Mouse (Mus musculus): Measurements from ENCODE around the gene Itpkb. TPM values are rescaled to one million over a fixed set of nuclear protein-coding genes. Genes with fewer than 3 reads are reported as not detected.

The Itpkb gene
- total and polyA plus RNA-seq, 3 experiments: 4.2 to 14.4 (median 10.6) TPM

DNA sequence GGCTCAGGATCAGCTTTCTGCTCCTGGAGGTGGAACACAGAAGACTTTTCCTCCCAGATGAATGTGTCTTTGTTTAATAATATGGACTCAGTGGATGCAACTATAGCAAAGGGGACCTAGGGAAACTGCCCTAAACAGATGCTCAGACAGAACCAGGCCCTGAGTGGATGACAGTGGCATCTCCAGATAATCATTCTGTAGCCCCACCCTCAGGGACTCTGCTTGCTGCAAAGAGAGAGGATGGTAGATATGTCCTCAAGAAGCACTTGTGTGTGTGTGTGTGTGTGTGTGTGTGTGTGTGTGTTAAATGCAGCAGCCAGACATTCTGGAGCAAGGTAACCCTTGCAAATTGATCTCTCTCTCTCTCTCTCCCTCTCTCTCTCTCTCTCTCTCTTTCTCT lies 18.8 kb downstream of the Itpkb start:
- Histone ChIP-seq H3K79me2 (replicated peaks; ENCODE audit: control insufficient read depth, extremely low read depth, insufficient read depth, poor library complexity, severe bottlenecking) (peaks cover 7% of the 10 kb centered on the region; the same call in 1 of the 2 replicates), H3K4me2 (ENCODE audit: insufficient read depth, low read depth, poor library complexity, severe bottlenecking) (no peak overlapping the region), H3K27ac (ENCODE audit: insufficient read depth, low read depth) (no peak overlapping the region), H3K9me3 (replicated peaks; ENCODE audit: low read length) (no peaks in the 10 kb centered on the region), H3K27me3 (replicated peaks) (no peaks in the 10 kb centered on the region), H3K9ac (ENCODE audit: insufficient read depth, low read depth) (no peak overlapping the region), H3K4me3 (replicated peaks in 1 of 3; ENCODE audit: low read depth in 2 of 3, low read length in 2 of 3, poor library complexity in 1 of 3) (no peak overlapping the region), H3K36me3 (replicated peaks in 1 of 2; ENCODE audit: control insufficient read depth in 1 of 2, insufficient read depth in 1 of 2, low read length in 1 of 2) (peaks cover 3 to 65% of the 10 kb centered on the region in 2 experiments), H3K4me1 (ENCODE audit: control insufficient read depth in 1 of 2, insufficient read depth in 2 of 2) (peaks cover 3 to 71% of the 10 kb centered on the region in 2 experiments; a peak in 3 of 4 replicates)
- DNase-seq (ENCODE audit: extremely low read depth): no peak
- TF ChIP-seq PAX5 (IDR thresholded peaks at IDR 0.05; ENCODE audit: low read length): no peak
- no peak for TF ChIP-seq CTCF (conservative IDR thresholded peaks at IDR 0.05 in 1 of 2, IDR thresholded peaks at IDR 0.05 in 1 of 2; ENCODE audit: low read depth in 2 of 2, low read length in 2 of 2)
- no peak for TF ChIP-seq NRF1 (IDR thresholded peaks at IDR 0.05; ENCODE audit: low read depth, low read length)
- no peak for TF ChIP-seq BHLHE40 (IDR thresholded peaks at IDR 0.05; ENCODE audit: low read depth, low read length)
- no peak for TF ChIP-seq HCFC1 (IDR thresholded peaks at IDR 0.05; ENCODE audit: low read depth, low read length)
- no peak for TF ChIP-seq EP300 (IDR thresholded peaks at IDR 0.05; ENCODE audit: low read length)
- no peak for TF ChIP-seq CHD1 (IDR thresholded peaks at IDR 0.05; ENCODE audit: low read depth, low read length)
- no peak for TF ChIP-seq MYC (IDR thresholded peaks at IDR 0.05; ENCODE audit: low read depth, low read length)
- TF ChIP-seq ZKSCAN1 (IDR thresholded peaks at IDR 0.05; ENCODE audit: borderline replicate concordance, low read depth, low read length): no peak
- no peak for TF ChIP-seq ETS1 (conservative IDR thresholded peaks at IDR 0.05; ENCODE audit: low read depth, low read length)
- TF ChIP-seq TCF12 (IDR thresholded peaks at IDR 0.05; ENCODE audit: low read depth, low read length): no peak
- no peak for TF ChIP-seq JUND (conservative IDR thresholded peaks at IDR 0.05; ENCODE audit: low read depth, low read length)
- no peak for TF ChIP-seq USF1 (IDR thresholded peaks at IDR 0.05; ENCODE audit: low read depth, low read length)
- in situ Hi-C loops (cut with MboI; ENCODE audit: low pct_ligation_motif_present, low pct_unique_long_range_greater_than_20kb, low sequenced_read_pairs) (no loop called here), dilution Hi-C loops (cut with MboI; ENCODE audit: extremely low pct_ligation_motif_present, extremely low pct_unique_long_range_greater_than_20kb, low sequenced_read_pairs) (no loop called here)

DNA sequence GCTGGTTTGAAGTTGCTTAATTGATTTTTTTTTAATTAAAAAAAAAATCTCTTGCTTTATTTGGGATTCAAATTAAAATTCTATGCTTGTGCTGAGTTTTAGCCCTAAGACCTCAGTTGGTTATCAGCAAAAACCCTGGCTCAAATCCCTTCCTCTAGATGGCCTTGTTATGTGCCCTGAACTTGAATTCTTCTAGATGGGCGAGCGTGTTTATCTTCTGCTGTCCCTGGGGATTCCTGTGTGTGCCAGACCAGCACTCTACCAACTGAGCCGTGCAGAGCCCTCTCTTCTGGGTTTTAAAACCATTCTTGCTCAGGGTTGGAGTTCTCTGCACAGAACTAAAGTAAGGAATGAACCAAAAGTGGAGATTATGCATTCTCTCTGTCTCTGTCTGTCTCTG lies 22.0 kb downstream of the Itpkb start:
- Histone ChIP-seq H3K4me2 (ENCODE audit: insufficient read depth, low read depth, poor library complexity, severe bottlenecking) (no peak overlapping the region), H3K4me3 (replicated peaks in 1 of 3; ENCODE audit: low read depth in 2 of 3, low read length in 2 of 3, poor library complexity in 1 of 3) (no peak overlapping the region), H3K9me3 (replicated peaks; ENCODE audit: low read length) (no peaks in the 10 kb centered on the region), H3K27me3 (replicated peaks) (no peaks in the 10 kb centered on the region), H3K9ac (ENCODE audit: insufficient read depth, low read depth) (no peak overlapping the region), H3K4me1 (ENCODE audit: control insufficient read depth in 1 of 2, insufficient read depth in 2 of 2) (peaks cover 23 to 75% of the 10 kb centered on the region in 2 experiments), H3K36me3 (replicated peaks in 1 of 2; ENCODE audit: control insufficient read depth in 1 of 2, insufficient read depth in 1 of 2, low read length in 1 of 2) (peaks cover 3 to 55% of the 10 kb centered on the region in 2 experiments), H3K79me2 (replicated peaks; ENCODE audit: control insufficient read depth, extremely low read depth, insufficient read depth, poor library complexity, severe bottlenecking) (peaks cover 9% of the 10 kb centered on the region; the same call in 1 of the 2 replicates), H3K27ac (ENCODE audit: insufficient read depth, low read depth) (no peak overlapping the region)
- TF ChIP-seq PAX5 (IDR thresholded peaks at IDR 0.05; ENCODE audit: low read length): no peak
- no peak for TF ChIP-seq ZKSCAN1 (IDR thresholded peaks at IDR 0.05; ENCODE audit: borderline replicate concordance, low read depth, low read length)
- TF ChIP-seq MAFK (IDR thresholded peaks at IDR 0.05; ENCODE audit: insufficient replicate concordance, low read length): no peak
- TF ChIP-seq RAD21 (IDR thresholded peaks at IDR 0.05; ENCODE audit: low read depth, low read length): no peak
- TF ChIP-seq EP300 (IDR thresholded peaks at IDR 0.05; ENCODE audit: low read length): no peak
- TF ChIP-seq SIN3A (IDR thresholded peaks at IDR 0.05; ENCODE audit: low read length): no peak
- TF ChIP-seq MEF2A (IDR thresholded peaks at IDR 0.05; ENCODE audit: borderline replicate concordance, low read depth, low read length): no peak
- TF ChIP-seq TCF12 (IDR thresholded peaks at IDR 0.05; ENCODE audit: low read depth, low read length): no peak
- TF ChIP-seq MAX (IDR thresholded peaks at IDR 0.05; ENCODE audit: low read length): no peak
- no peak for TF ChIP-seq MYC (IDR thresholded peaks at IDR 0.05; ENCODE audit: low read depth, low read length)
- no peak for TF ChIP-seq GABPA (IDR thresholded peaks at IDR 0.05; ENCODE audit: insufficient replicate concordance, low read depth, low read length)
- TF ChIP-seq USF1 (IDR thresholded peaks at IDR 0.05; ENCODE audit: low read depth, low read length): no peak
- no peak for TF ChIP-seq KAT2A (IDR thresholded peaks at IDR 0.05; ENCODE audit: insufficient replicate concordance, low read length)
- TF ChIP-seq NRF1 (IDR thresholded peaks at IDR 0.05; ENCODE audit: low read depth, low read length): no peak
- TF ChIP-seq CTCF (conservative IDR thresholded peaks at IDR 0.05 in 1 of 2, IDR thresholded peaks at IDR 0.05 in 1 of 2; ENCODE audit: low read depth in 2 of 2, low read length in 2 of 2): no peak
- TF ChIP-seq POLR2AphosphoS2 (IDR thresholded peaks at IDR 0.05; ENCODE audit: low read depth, low read length): no peak
- DNase-seq (ENCODE audit: extremely low read depth): no peak
- in situ Hi-C loops (cut with MboI; ENCODE audit: low pct_ligation_motif_present, low pct_unique_long_range_greater_than_20kb, low sequenced_read_pairs): no loop called here
- dilution Hi-C loops (cut with MboI; ENCODE audit: extremely low pct_ligation_motif_present, extremely low pct_unique_long_range_greater_than_20kb, low sequenced_read_pairs): no loop called here

All from CH12.LX (cell line).